Mouse (Mus musculus): ENCODE data around the gene Secisbp2l.

- TF ChIP-seq EP300 (IDR thresholded peaks at IDR 0.05; ENCODE audit: low read depth) (no peak), CTCF (IDR thresholded peaks at IDR 0.05; ENCODE audit: low read depth) (no peak)
These were observed 37.7 kb upstream of the Secisbp2l start for GRCm38 (mm10) chr2:125820397-125820796.

Data from heart, postnatal 0 days (tissue).